Mouse (Mus musculus): Measurements from ENCODE around the gene Aebp2. TPM values are rescaled to one million over a fixed set of nuclear protein-coding genes. Genes with fewer than 3 reads are reported as not detected.

Aebp2 gene
- polyA plus RNA-seq, 1 experiment from 2014 or later, result 7.2 TPM

- 95% methylated on average over 4 of the region's 4 CpGs for WGBS
- Histone ChIP-seq H3K4me3 (replicated peaks) (no peak overlapping the region), H3K27ac (replicated peaks) (no peak overlapping the region), H3K27me3 (replicated peaks) (no peaks in the 10 kb centered on the region), H3K4me2 (no peak overlapping the region), H3K36me3 (no peaks in the 10 kb centered on the region), H3K4me1 (no peaks in the 10 kb centered on the region), H3K9me3 (replicated peaks) (no peaks in the 10 kb centered on the region), H3K9ac (replicated peaks) (no peak overlapping the region)
- ATAC-seq (ENCODE audit: low FRiP score), result no peak
Observed at GRCm38 (mm10) chr6:140609533-140609932, 12.9 kb upstream of the Aebp2 start.

GRCm38 (mm10) chr6:140610117-140610516 is 12.3 kb upstream of the Aebp2 start:
- Histone ChIP-seq H3K27me3 (replicated peaks) (no peaks in the 10 kb centered on the region), H3K4me1 (no peaks in the 10 kb centered on the region), H3K9me3 (replicated peaks) (no peaks in the 10 kb centered on the region), H3K4me3 (replicated peaks) (no peak overlapping the region), H3K4me2 (no peak overlapping the region), H3K36me3 (no peaks in the 10 kb centered on the region), H3K27ac (replicated peaks) (no peak overlapping the region), H3K9ac (replicated peaks) (no peak overlapping the region)
- WGBS, result 90% methylated on average over 5 of the region's 5 CpGs
- ATAC-seq (ENCODE audit: low FRiP score), result no peak

- Histone ChIP-seq H3K27me3 (replicated peaks) (no peaks in the 10 kb centered on the region), H3K27ac (replicated peaks) (no peak overlapping the region), H3K9me3 (replicated peaks) (no peaks in the 10 kb centered on the region), H3K4me2 (no peak overlapping the region), H3K4me3 (replicated peaks) (no peak overlapping the region), H3K9ac (replicated peaks) (no peak overlapping the region), H3K4me1 (no peaks in the 10 kb centered on the region), H3K36me3 (no peaks in the 10 kb centered on the region)
- 94% methylated on average over 4 of the region's 4 CpGs for WGBS
- ATAC-seq (ENCODE audit: low FRiP score), result no peak
Observed at GRCm38 (mm10) chr6:140611282-140611681, 11.2 kb upstream of the Aebp2 start.

GRCm38 (mm10) chr6:140611893-140612473 is 10.5 kb upstream of the Aebp2 start:
- WGBS, result 74% methylated on average over 13 of the region's 13 CpGs
- Histone ChIP-seq H3K4me2 (no peak overlapping the region), H3K36me3 (no peaks in the 10 kb centered on the region), H3K27me3 (replicated peaks) (no peaks in the 10 kb centered on the region), H3K27ac (replicated peaks) (no peak overlapping the region), H3K4me3 (replicated peaks) (no peak overlapping the region), H3K9me3 (replicated peaks) (no peaks in the 10 kb centered on the region), H3K4me1 (no peaks in the 10 kb centered on the region), H3K9ac (replicated peaks) (no peak overlapping the region)
- no peak for ATAC-seq (ENCODE audit: low FRiP score)

GRCm38 (mm10) chr6:140613822-140614221 is 8.6 kb upstream of the Aebp2 start:
- no peaks in the 10 kb centered on the region for H3K27me3 ChIP-seq (replicated peaks)
- 85% methylated on average over 3 of the region's 3 CpGs for WGBS
- H3K4me1 ChIP-seq, result no peaks in the 10 kb centered on the region

GRCm38 (mm10) chr6:140614711-140615110 is 7.8 kb upstream of the Aebp2 start:
- no peak for ATAC-seq (ENCODE audit: low FRiP score)
- Histone ChIP-seq H3K4me1 (no peaks in the 10 kb centered on the region), H3K4me3 (replicated peaks) (no peak overlapping the region), H3K36me3 (no peaks in the 10 kb centered on the region), H3K27ac (replicated peaks) (no peak overlapping the region), H3K27me3 (replicated peaks) (no peaks in the 10 kb centered on the region), H3K9ac (replicated peaks) (no peak overlapping the region), H3K4me2 (no peak overlapping the region), H3K9me3 (replicated peaks) (no peaks in the 10 kb centered on the region)
- 95% methylated on average over 11 of the region's 11 CpGs for WGBS

More at GRCm38 (mm10) chr6:140613822-140614221, 8.6 kb upstream of the Aebp2 start:
- no peak overlapping the region for H3K27ac ChIP-seq (replicated peaks)
- H3K36me3 ChIP-seq, result no peaks in the 10 kb centered on the region
- no peak overlapping the region for H3K4me3 ChIP-seq (replicated peaks)
- H3K9me3 ChIP-seq (replicated peaks), result no peaks in the 10 kb centered on the region
- H3K4me2 ChIP-seq, result no peak overlapping the region
- no peak overlapping the region for H3K9ac ChIP-seq (replicated peaks)
- no peak for ATAC-seq (ENCODE audit: low FRiP score)

GRCm38 (mm10) chr6:140620531-140621349 is 1.7 kb upstream of the Aebp2 start:
- WGBS, result 63% methylated on average over 13 of the region's 13 CpGs

GRCm38 (mm10) chr6:140621622-140622021 is 841 bp upstream of the Aebp2 start:
- H3K9me3 ChIP-seq (replicated peaks), result no peaks in the 10 kb centered on the region
- H3K27ac ChIP-seq (replicated peaks), result no peak overlapping the region
- 95% methylated on average over 1 of the region's 1 CpGs for WGBS
- no peak overlapping the region for H3K4me3 ChIP-seq (replicated peaks)
- peaks cover 25% of the 10 kb centered on the region for H3K4me1 ChIP-seq
- no peaks in the 10 kb centered on the region for H3K36me3 ChIP-seq
- no peak for ATAC-seq (ENCODE audit: low FRiP score)
- H3K9ac ChIP-seq (replicated peaks), result no peak overlapping the region
- no peak overlapping the region for H3K4me2 ChIP-seq
- H3K27me3 ChIP-seq (replicated peaks), result no peaks in the 10 kb centered on the region

More at GRCm38 (mm10) chr6:140620531-140621349, 1.7 kb upstream of the Aebp2 start:
- no peak for ATAC-seq (ENCODE audit: low FRiP score)
- H3K4me1 ChIP-seq, result peaks cover 16% of the 10 kb centered on the region
- H3K9me3 ChIP-seq (replicated peaks), result no peaks in the 10 kb centered on the region
- H3K27ac ChIP-seq (replicated peaks), result no peak overlapping the region
- H3K27me3 ChIP-seq (replicated peaks), result no peaks in the 10 kb centered on the region
- no peak overlapping the region for H3K9ac ChIP-seq (replicated peaks)
- H3K36me3 ChIP-seq, result no peaks in the 10 kb centered on the region
- no peak overlapping the region for H3K4me3 ChIP-seq (replicated peaks)
- H3K4me2 ChIP-seq, result no peak overlapping the region

- ATAC-seq (ENCODE audit: low FRiP score), result peak; percentile 93
- under 1% methylated on average over 77 of the region's 117 CpGs for WGBS
- no peaks in the 10 kb centered on the region for H3K9me3 ChIP-seq (replicated peaks)
Observed at GRCm38 (mm10) chr6:140623226-140624095, 998 bp downstream of the Aebp2 start.

GRCm38 (mm10) chr6:140624096-140625051 is 1.9 kb downstream of the Aebp2 start:
- Histone ChIP-seq H3K9ac (replicated peaks) (peak overlapping the region; percentile 97), H3K36me3 (no peaks in the 10 kb centered on the region), H3K9me3 (replicated peaks) (no peaks in the 10 kb centered on the region), H3K4me1 (peaks cover 40% of the 10 kb centered on the region), H3K27me3 (replicated peaks) (no peaks in the 10 kb centered on the region), H3K4me3 (replicated peaks) (peak overlapping the region; percentile 98), H3K27ac (replicated peaks) (peak overlapping the region; percentile 98), H3K4me2 (peak overlapping the region; percentile 75)
- WGBS, result under 1% methylated on average over 77 of the region's 80 CpGs
- ATAC-seq (ENCODE audit: low FRiP score), result peak; percentile 53

More at GRCm38 (mm10) chr6:140623226-140624095, 998 bp downstream of the Aebp2 start:
- no peaks in the 10 kb centered on the region for H3K27me3 ChIP-seq (replicated peaks)
- H3K27ac ChIP-seq (replicated peaks), result peak overlapping the region; percentile 98
- peak overlapping the region; percentile 75 for H3K4me2 ChIP-seq
- peaks cover 36% of the 10 kb centered on the region for H3K4me1 ChIP-seq
- no peaks in the 10 kb centered on the region for H3K36me3 ChIP-seq
- H3K9ac ChIP-seq (replicated peaks), result peak overlapping the region; percentile 97
- H3K4me3 ChIP-seq (replicated peaks), result peak overlapping the region; percentile 98
